Mouse (Mus musculus) heart, postnatal 0 days (tissue): ENCODE measurements at regions not wholly inside any gene's neighbourhood (a gene's known extent, or its start where the extent isn't known, plus 50 kb on each side); places are given as distances from the start of the nearest gene placed in this dataset.

Experiments
- CTCF ChIP-seq: IDR thresholded peaks from 2 replicates; pipeline ENCODE4 v1.5.1; 2016; ENCODE audit warnings: antibody characterized with exemption, control low read depth, low read depth
- EP300 ChIP-seq: IDR thresholded peaks from 2 replicates; pipeline ENCODE4 v1.6.1; 2016; ENCODE audit warnings: antibody characterized with exemption, low read depth

DNA sequence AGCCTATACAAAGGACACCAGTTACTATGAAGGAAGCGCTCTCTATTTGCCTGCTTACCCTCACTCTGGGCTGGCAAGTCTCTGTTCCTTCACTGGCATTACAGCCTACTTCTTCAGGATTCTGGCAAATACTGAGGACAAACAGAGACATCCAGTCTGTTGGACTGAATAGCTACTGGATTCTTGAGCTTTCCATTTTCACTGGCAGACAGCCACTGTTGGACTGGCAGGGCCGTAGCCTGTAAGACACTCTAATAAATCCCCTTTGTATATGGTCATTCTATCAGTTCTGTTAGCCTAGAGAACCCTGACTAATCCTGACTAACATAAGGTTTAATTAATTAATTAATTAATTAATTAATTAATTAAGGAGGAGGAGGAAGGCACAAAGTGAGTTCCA is 72.4 kb upstream of the Dhrs4 start:
- TF ChIP-seq EP300 (no peak), CTCF (no peak)
